In the genomic region with DNA sequence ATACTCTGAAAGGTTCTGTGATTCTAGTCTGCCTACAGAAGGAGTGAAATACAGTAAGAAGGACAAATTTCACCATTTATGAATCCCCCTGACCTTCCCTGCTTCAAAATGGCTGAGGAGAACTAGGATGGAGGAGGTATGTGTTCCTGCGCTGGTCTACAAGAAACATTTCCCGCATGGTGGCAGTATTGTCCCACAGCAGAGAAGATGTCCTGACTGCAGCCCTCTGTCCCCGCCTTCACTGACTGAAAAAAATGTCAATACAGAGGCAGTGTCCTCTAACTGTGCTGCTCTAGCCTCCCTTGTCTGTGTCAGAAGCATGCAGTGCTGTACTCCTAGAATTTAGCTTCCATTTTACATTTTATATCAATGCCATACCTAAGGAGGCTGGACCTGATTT, we compare ENCODE assay signal across 8 mouse cellular contexts.
DNase-seq lines count a peak whose midpoint lies in the region; ATAC-seq and TF ChIP-seq lines count a peak whose summit lies in the region.
"Not testable (repeated sequence)": the region's sequence is repeated elsewhere in the genome, so short reads cannot be mapped to it uniquely, and the experiment has no call there.

No protein-coding gene starts in this region.

- not testable (repeated sequence) for DNase-seq in ES-E14 (ENCODE audit: low read depth, low spot score)
- peak; percentile 37 for DNase-seq in embryo, embryonic 11 days
- peak; percentile 85 for DNase-seq in forebrain, postnatal 0 days
- peak; percentile 96 for DNase-seq in layer of hippocampus, adult 9-10 months (ENCODE audit: low spot score)
- peak; percentile 84 for DNase-seq in midbrain, embryonic 14.5 days

- peak; percentile 52 for TF ChIP-seq CTCF in forebrain, postnatal 0 days (IDR thresholded peaks at IDR 0.05; ENCODE audit: low read depth)

- ATAC-seq in forebrain, postnatal 0 days: peak; percentile 75
- ATAC-seq in hindbrain, embryonic 12.5 days (ENCODE audit: low FRiP score): 0 out of 2 replicates have a peak, but pooled peaks have one; percentile 52
- peak; percentile 62 for ATAC-seq in liver, embryonic 16.5 days (ENCODE audit: low read depth)
- ATAC-seq in midbrain, embryonic 14.5 days (ENCODE audit: low FRiP score, low TSS enrichment); stomach, embryonic 15.5 days (ENCODE audit: insufficient read depth, low FRiP score, low read depth): not testable (repeated sequence)

- peak overlapping the region; percentile 40; the same call in 1 of the 2 replicates for H3K27ac ChIP-seq in ES-E14 (ENCODE audit: insufficient read depth, low read depth, low read length, poor library complexity, severe bottlenecking)
- H3K27ac ChIP-seq in forebrain, postnatal 0 days (ENCODE audit: low read depth, low read length); hindbrain, embryonic 12.5 days; liver, embryonic 16.5 days (ENCODE audit: low read length); midbrain, embryonic 14.5 days (replicated peaks; ENCODE audit: low read depth, low read length): not testable (repeated sequence)
- H3K27ac ChIP-seq in stomach, embryonic 15.5 days: peak overlapping the region; percentile 26; the same call in 1 of the 2 replicates

- H3K4me1 ChIP-seq in ES-E14 (ENCODE audit: control insufficient read depth in 2 of 2, insufficient read depth in 2 of 2, low read length in 2 of 2, poor library complexity in 1 of 2); forebrain, postnatal 0 days (ENCODE audit: insufficient read depth); hindbrain, embryonic 12.5 days; liver, embryonic 16.5 days (ENCODE audit: control insufficient read depth, low read depth, low read length); midbrain, embryonic 14.5 days (ENCODE audit: control insufficient read depth, insufficient read depth, low read length); stomach, embryonic 15.5 days: not testable (repeated sequence)

- H3K9ac ChIP-seq in ES-E14 (ENCODE audit: insufficient read depth, low read depth, low read length, poor library complexity, severe bottlenecking): peak overlapping the region; percentile 11; the same call in 1 of the 2 replicates
- not testable (repeated sequence) for H3K9ac ChIP-seq in forebrain, postnatal 0 days; hindbrain, embryonic 12.5 days; liver, embryonic 16.5 days (ENCODE audit: low read depth, low read length); midbrain, embryonic 14.5 days (replicated peaks; ENCODE audit: low read length); stomach, embryonic 15.5 days

- H3K36me3 ChIP-seq in ES-E14 (ENCODE audit: control insufficient read depth, insufficient read depth, low read length, poor library complexity, severe bottlenecking): peaks cover 13% of the 10 kb centered on the region
- H3K36me3 ChIP-seq in forebrain, postnatal 0 days (ENCODE audit: insufficient read depth); hindbrain, embryonic 12.5 days; liver, embryonic 16.5 days (ENCODE audit: control insufficient read depth, insufficient read depth); midbrain, embryonic 14.5 days (ENCODE audit: control insufficient read depth, insufficient read depth, low read length); stomach, embryonic 15.5 days: not testable (repeated sequence)

- WGBS in forebrain, postnatal 0 days: 61% methylated on average over 3 of the region's 3 CpGs
- 73% methylated on average over 3 of the region's 3 CpGs for WGBS in hindbrain, embryonic 12.5 days
- 39% methylated on average over 3 of the region's 3 CpGs for WGBS in liver, embryonic 16.5 days (ENCODE audit: insufficient replicate concordance)
- WGBS in midbrain, embryonic 14.5 days: 64% methylated on average over 3 of the region's 3 CpGs
- 81% methylated on average over 3 of the region's 3 CpGs for WGBS in stomach, embryonic 15.5 days

- H3K4me2 ChIP-seq in forebrain, postnatal 0 days (ENCODE audit: low read depth): 0 out of 2 replicates have a peak overlapping the region, but pooled peaks have one; percentile 15
- H3K4me2 ChIP-seq in hindbrain, embryonic 12.5 days (replicated peaks): 0 out of 2 replicates have a peak overlapping the region, but pooled peaks have one; percentile 25
- H3K4me2 ChIP-seq in liver, embryonic 16.5 days (ENCODE audit: low read depth, low read length): 0 out of 2 replicates have a peak overlapping the region, but pooled peaks have one; percentile 17
- H3K4me2 ChIP-seq in midbrain, embryonic 14.5 days (ENCODE audit: low read length): peak overlapping the region; percentile 34; the same call in 1 of the 2 replicates
- peak overlapping the region; percentile 30; the same call in 1 of the 2 replicates for H3K4me2 ChIP-seq in stomach, embryonic 15.5 days

- not testable (repeated sequence) for H3K27me3 ChIP-seq in forebrain, postnatal 0 days (ENCODE audit: insufficient read depth, low read length); hindbrain, embryonic 12.5 days; liver, embryonic 16.5 days (ENCODE audit: control insufficient read depth, insufficient read depth, low read depth, low read length); midbrain, embryonic 14.5 days (ENCODE audit: control insufficient read depth, insufficient read depth, low read length); stomach, embryonic 15.5 days (replicated peaks)

- in situ Hi-C loops in ES-E14 (cut with MboI; ENCODE audit: low sequenced_read_pairs in 2 of 2, unreplicated experiment in 2 of 2): not testable (repeated sequence)

- not testable (repeated sequence) for H3K9me3 ChIP-seq in ES-E14 (ENCODE audit: control insufficient read depth, insufficient read depth, low read depth, low read length); forebrain, postnatal 0 days (ENCODE audit: low read length); hindbrain, embryonic 12.5 days (replicated peaks); liver, embryonic 16.5 days (replicated peaks; ENCODE audit: control insufficient read depth, low read length); midbrain, embryonic 14.5 days (ENCODE audit: control insufficient read depth, low read length); stomach, embryonic 15.5 days

- H3K4me3 ChIP-seq in ES-E14 (ENCODE audit: insufficient read depth in 1 of 2, low read depth in 1 of 2, low read length in 2 of 2, poor library complexity in 1 of 2, severe bottlenecking in 1 of 2): peak overlapping the region in 1 of 2 experiments; percentile 16; a peak in 1 of 4 replicates
- 0 out of 2 replicates have a peak overlapping the region, but pooled peaks have one; percentile 11 for H3K4me3 ChIP-seq in forebrain, postnatal 0 days (ENCODE audit: low read depth, low read length)
- H3K4me3 ChIP-seq in hindbrain, embryonic 12.5 days: 0 out of 2 replicates have a peak overlapping the region, but pooled peaks have one; percentile 11
- peak overlapping the region; percentile 42 for H3K4me3 ChIP-seq in liver, embryonic 16.5 days (ENCODE audit: low read depth, low read length)
- H3K4me3 ChIP-seq in midbrain, embryonic 14.5 days (replicated peaks; ENCODE audit: low read depth, low read length): not testable (repeated sequence)
- H3K4me3 ChIP-seq in stomach, embryonic 15.5 days (replicated peaks): peak overlapping the region; percentile 22; the same call in 1 of the 2 replicates

TF ChIP-seq in ES-E14, 5 proteins besides CTCF, POLR2A, EP300 and RAD21:
- TF ChIP-seq ZNF384 (IDR thresholded peaks at IDR 0.05; ENCODE audit: low read depth, low read length) (peak; percentile 99), MAFK (IDR thresholded peaks at IDR 0.05; ENCODE audit: insufficient read depth, low read depth, low read length) (0 out of 2 replicates have a peak, but pooled peaks have one; percentile 10)
